Mouse (Mus musculus): ENCODE measurements around the gene Npat.
A peak's percentile ranks its signal among the peaks of the same experiment; 100 is the strongest.

Gene Npat

GRCm38 (mm10) chr9:53609306-53609967 is 72.6 kb downstream of the Npat start:
- peak; percentile 33 for DNase-seq (ENCODE audit: extremely low read depth, low read depth, low spot score)

- peak; percentile 39 for DNase-seq (ENCODE audit: extremely low read depth, low read depth, low spot score)
Measured at GRCm38 (mm10) chr9:53609968-53610781, 73.3 kb downstream of the Npat start, which contains the start of gene Acat1. Acat1 (minus strand) TSS chr9:53610382.

- no peak for DNase-seq (ENCODE audit: extremely low read depth, low read depth, low spot score)
Measured at GRCm38 (mm10) chr9:53614286-53614685, 77.4 kb downstream of the Npat start.

GRCm38 (mm10) chr9:53615246-53615645 is 78.4 kb downstream of the Npat start:
- no peak for DNase-seq (ENCODE audit: extremely low read depth, low read depth, low spot score)

Data from fat pad, adult 2 months (tissue).